Mouse (Mus musculus) myocyte (in vitro differentiated cells): ENCODE results near the gene Pctp. TPM values are rescaled to one million over a fixed set of nuclear protein-coding genes. Genes with fewer than 3 reads are reported as not detected.

ENCODE experiments used
- H3K27me3 ChIP-seq: one replicate; pipeline ENCODE4 v1.6.1; 2011; ENCODE audit not compliant: control insufficient read depth, insufficient read depth, insufficient read length
- H3K36me3 ChIP-seq: one replicate; pipeline ENCODE4 v1.6.1; 2011; ENCODE audit not compliant: control insufficient read depth, insufficient read depth
- H3K4me2 ChIP-seq: one replicate; pipeline ENCODE4 v1.6.1; 2011; ENCODE audit warnings: low read depth, control low read depth
- H3K4me3 ChIP-seq: one replicate; pipeline ENCODE4 v1.5.1; 2011; ENCODE audit warnings: mild to moderate bottlenecking, control low read depth, moderate library complexity
- H3K79me2 ChIP-seq: one replicate; pipeline ENCODE4 v1.6.1; 2011; ENCODE audit not compliant: control insufficient read depth, insufficient read depth
- H3ac ChIP-seq: one replicate; pipeline ENCODE4 v1.6.1; 2011; ENCODE audit not compliant: control insufficient read depth, insufficient read length
- CEBPB ChIP-seq: IDR thresholded peaks from 2 replicates; pipeline ENCODE4 v1.6.1; 2011; ENCODE audit warnings: mild to moderate bottlenecking, moderate library complexity; ENCODE audit not compliant: poor library complexity, insufficient read depth, severe bottlenecking
- E2F4 ChIP-seq: IDR thresholded peaks from one replicate; pipeline ENCODE4 v1.6.1; 2011; ENCODE audit warnings: mild to moderate bottlenecking, control low read depth, moderate library complexity; ENCODE audit not compliant: insufficient read depth
- MAX ChIP-seq: IDR thresholded peaks from one replicate; pipeline ENCODE4 v1.6.1; 2011; ENCODE audit warnings: low read depth, mild to moderate bottlenecking, control low read depth
- MYOD1 ChIP-seq, 3 experiments: IDR thresholded peaks; one replicate each; pipeline ENCODE4 v1.6.1; 2011; ENCODE audit warnings: control low read depth in 2 of 3, low read depth in 2 of 3, mild to moderate bottlenecking in 2 of 3, moderate library complexity in 1 of 3; ENCODE audit not compliant: insufficient read length in 2 of 3, control insufficient read depth in 1 of 3
- MYOG ChIP-seq, 3 experiments: IDR thresholded peaks; one replicate each; pipeline ENCODE4 v1.6.1; 2011; ENCODE audit warnings: control low read depth in 2 of 3, low read depth in 2 of 3, mild to moderate bottlenecking in 2 of 3; ENCODE audit not compliant: insufficient read length in 2 of 3, control insufficient read depth in 1 of 3, insufficient read depth in 1 of 3
- POLR2A ChIP-seq: IDR thresholded peaks from one replicate; pipeline ENCODE4 v1.6.1; 2011; ENCODE audit warnings: low read depth, mild to moderate bottlenecking, control low read depth, moderate library complexity; ENCODE audit not compliant: insufficient read length
- POLR2AphosphoS2 ChIP-seq: IDR thresholded peaks from one replicate; pipeline ENCODE4 v1.6.1; 2011; ENCODE audit warnings: low read depth, control low read depth; ENCODE audit not compliant: insufficient read length
- REST ChIP-seq: IDR thresholded peaks from one replicate; pipeline ENCODE4 v1.6.1; 2011; ENCODE audit warnings: mild to moderate bottlenecking, control low read depth, moderate library complexity; ENCODE audit not compliant: insufficient read depth, insufficient read length
- SRF ChIP-seq: IDR thresholded peaks from one replicate; pipeline ENCODE4 v1.6.1; 2011; ENCODE audit warnings: low read depth; ENCODE audit not compliant: control insufficient read depth, insufficient read length
- TCF12 ChIP-seq: IDR thresholded peaks from one replicate; pipeline ENCODE4 v1.6.1; 2011; ENCODE audit warnings: mild to moderate bottlenecking, control low read depth; ENCODE audit not compliant: poor library complexity, insufficient read depth, severe bottlenecking
- TCF3 ChIP-seq: IDR thresholded peaks from one replicate; pipeline ENCODE4 v1.6.1; 2011; ENCODE audit warnings: low read depth, control low read depth; ENCODE audit not compliant: insufficient read length
- USF1 ChIP-seq: IDR thresholded peaks from one replicate; pipeline ENCODE4 v1.6.1; 2011; ENCODE audit warnings: low read depth, mild to moderate bottlenecking, control low read depth, moderate library complexity
- polyA plus RNA-seq: library from polyadenylated mRNA; unstranded; fragments of >200 nt; fragmentation: generic; extraction: Trizol; gene quantifications from one replicate; pipeline ENCODE4 v1.2.1, GENCODE M21; 2012; ENCODE audit warnings: missing spikeins

Gene Pctp
- 1.1 TPM for polyA plus RNA-seq

DNA sequence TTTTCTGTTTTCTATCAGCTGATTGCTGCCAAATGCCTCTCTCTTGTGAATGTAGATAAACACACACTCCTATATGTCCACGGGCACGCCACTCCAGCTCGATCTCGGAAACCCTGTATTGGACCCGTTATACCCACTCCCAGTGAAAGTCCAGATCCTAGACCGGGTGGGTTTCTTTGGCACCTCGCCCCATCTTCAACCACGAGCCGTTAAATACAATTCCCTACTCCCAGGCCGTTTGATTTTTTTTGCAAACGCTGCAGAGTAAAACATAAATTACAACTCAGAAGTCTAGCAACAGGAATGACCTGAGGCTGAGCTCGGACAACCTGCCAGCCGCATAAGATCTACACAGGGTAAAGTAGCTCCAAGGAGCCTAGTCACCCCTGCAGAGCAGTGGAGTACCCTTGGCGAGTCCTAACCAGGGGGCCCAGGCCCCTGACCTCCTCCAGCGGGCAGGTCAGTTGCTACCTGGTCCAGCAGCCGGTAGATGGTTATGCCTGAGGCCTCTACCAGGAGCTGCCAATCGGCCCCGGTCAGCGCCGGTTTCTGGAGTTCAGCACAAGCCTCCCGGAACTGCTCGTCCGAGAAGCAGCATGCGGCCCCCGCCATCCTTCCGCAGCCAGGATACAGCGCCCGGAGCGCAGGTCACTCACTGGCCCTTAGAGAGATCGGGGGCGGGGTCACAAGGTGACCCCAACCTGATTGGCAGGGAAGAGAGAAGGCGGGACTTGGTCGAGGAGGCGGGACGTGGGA, at the start of gene Pctp:
Gene Pctp (minus strand): TSS at position 664 of the 756 bp plus-strand sequence.
- Histone ChIP-seq H3K4me2 (peak within 1 kb of the TSS; percentile 62), H3K27me3 (no peaks in the 10 kb centered on the region), H3K4me3 (peak within 1 kb of the TSS; percentile 20), H3K79me2 (no peaks in the 10 kb centered on the region), H3ac (no peak within 1 kb of the TSS), H3K36me3 (no peaks in the 10 kb centered on the region)
- TF ChIP-seq MAX (no peak), POLR2A (peak; percentile 37)

DNA sequence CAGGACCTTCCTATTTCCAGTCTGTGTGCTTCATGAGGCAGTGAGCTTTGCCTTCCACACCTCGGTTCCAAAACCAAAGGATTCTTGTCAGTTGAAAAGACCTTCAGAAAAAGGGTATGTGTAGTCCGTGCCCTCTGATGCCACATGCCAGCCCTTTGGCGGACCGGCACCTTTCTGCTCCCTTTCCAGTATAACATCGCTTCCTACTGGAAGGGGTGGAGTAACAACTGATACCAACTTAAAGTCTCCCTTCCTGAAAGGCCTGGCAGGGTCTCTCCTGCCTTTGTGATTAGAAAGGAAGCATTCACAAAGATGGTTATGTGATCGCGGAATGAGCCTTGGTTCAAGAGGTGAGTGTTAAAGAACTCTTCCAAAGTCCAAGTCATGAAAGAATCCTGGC, 47.3 kb upstream of the Pctp start:
- H3K27me3 ChIP-seq: peaks cover 4% of the 10 kb centered on the region
- H3ac ChIP-seq: no peak overlapping the region
- H3K4me3 ChIP-seq: no peak overlapping the region
- H3K36me3 ChIP-seq: no peaks in the 10 kb centered on the region
- no peak for TF ChIP-seq TCF3
- no peak for TF ChIP-seq E2F4
- TF ChIP-seq REST: no peak
- no peak for TF ChIP-seq USF1
- no peak for TF ChIP-seq SRF
- TF ChIP-seq POLR2AphosphoS2: no peak
- TF ChIP-seq CEBPB: no peak
- no peak for TF ChIP-seq POLR2A
- TF ChIP-seq TCF12: no peak
- no peak for TF ChIP-seq MYOD1 (IDR thresholded peaks at IDR 0.05; ENCODE audit: control insufficient read depth in 1 of 3, insufficient read length in 2 of 3, low read depth in 2 of 3)
- TF ChIP-seq MYOG (IDR thresholded peaks at IDR 0.05; ENCODE audit: control insufficient read depth in 1 of 3, insufficient read depth in 1 of 3, insufficient read length in 2 of 3, low read depth in 2 of 3): no peak
- no peak for TF ChIP-seq MAX
- H3K79me2 ChIP-seq: no peaks in the 10 kb centered on the region
- no peak overlapping the region for H3K4me2 ChIP-seq

DNA sequence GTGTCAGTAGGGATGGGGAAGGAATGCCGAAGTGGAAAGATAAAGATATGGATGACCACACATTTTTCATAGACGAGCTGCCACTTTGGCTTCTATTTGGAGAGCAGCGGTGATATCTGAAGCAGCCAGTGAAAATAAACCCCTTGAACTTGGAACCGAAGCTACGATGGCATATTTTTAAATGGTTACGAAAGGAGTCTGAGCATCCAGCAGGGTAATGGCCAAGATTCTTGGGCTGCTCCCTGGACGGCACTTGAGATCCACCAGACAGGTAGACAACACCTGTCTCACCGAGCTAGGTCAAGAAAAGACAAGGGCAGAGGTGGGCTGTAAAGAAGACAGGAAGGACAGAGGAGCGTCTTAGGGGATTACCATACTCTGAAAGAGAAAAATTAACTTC, 44.6 kb upstream of the Pctp start:
- H3K4me2 ChIP-seq: no peak overlapping the region
- no peak overlapping the region for H3K4me3 ChIP-seq
- H3K27me3 ChIP-seq: peaks cover 4% of the 10 kb centered on the region
- H3ac ChIP-seq: no peak overlapping the region
- TF ChIP-seq POLR2A: no peak
- TF ChIP-seq TCF12: no peak
- no peaks in the 10 kb centered on the region for H3K36me3 ChIP-seq
- H3K79me2 ChIP-seq: no peaks in the 10 kb centered on the region

DNA sequence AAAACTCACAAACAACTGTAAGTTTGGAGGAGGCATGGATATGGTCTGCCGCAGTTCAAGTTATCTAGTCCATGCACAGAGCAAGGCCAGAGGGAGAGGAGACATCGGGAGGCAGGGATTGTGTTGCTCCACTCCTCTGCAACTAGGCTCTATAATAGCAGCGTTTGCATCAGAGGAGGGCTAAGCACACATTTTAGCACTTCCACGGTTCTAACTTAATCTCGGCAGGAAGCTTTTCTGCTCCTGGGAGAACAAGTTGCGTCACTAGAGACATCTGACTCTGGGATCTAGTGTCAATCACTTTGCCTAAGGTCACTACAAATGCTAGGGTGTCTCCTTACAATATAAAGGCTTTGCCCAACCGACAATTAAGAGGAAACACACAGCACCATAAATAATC, 43.5 kb upstream of the Pctp start:
- Histone ChIP-seq H3K4me2 (no peak overlapping the region), H3K79me2 (no peaks in the 10 kb centered on the region), H3K4me3 (no peak overlapping the region), H3K27me3 (peaks cover 4% of the 10 kb centered on the region), H3ac (no peak overlapping the region), H3K36me3 (no peaks in the 10 kb centered on the region)
- no peak for TF ChIP-seq REST
- TF ChIP-seq SRF: no peak
- TF ChIP-seq CEBPB: no peak
- TF ChIP-seq USF1: no peak
- no peak for TF ChIP-seq MYOG (IDR thresholded peaks at IDR 0.05; ENCODE audit: control insufficient read depth in 1 of 3, insufficient read depth in 1 of 3, insufficient read length in 2 of 3, low read depth in 2 of 3)
- TF ChIP-seq MAX: no peak
- no peak for TF ChIP-seq TCF3
- no peak for TF ChIP-seq E2F4
- no peak for TF ChIP-seq MYOD1 (IDR thresholded peaks at IDR 0.05; ENCODE audit: control insufficient read depth in 1 of 3, insufficient read length in 2 of 3, low read depth in 2 of 3)
- TF ChIP-seq TCF12: no peak
- no peak for TF ChIP-seq POLR2A
- TF ChIP-seq POLR2AphosphoS2: no peak

DNA sequence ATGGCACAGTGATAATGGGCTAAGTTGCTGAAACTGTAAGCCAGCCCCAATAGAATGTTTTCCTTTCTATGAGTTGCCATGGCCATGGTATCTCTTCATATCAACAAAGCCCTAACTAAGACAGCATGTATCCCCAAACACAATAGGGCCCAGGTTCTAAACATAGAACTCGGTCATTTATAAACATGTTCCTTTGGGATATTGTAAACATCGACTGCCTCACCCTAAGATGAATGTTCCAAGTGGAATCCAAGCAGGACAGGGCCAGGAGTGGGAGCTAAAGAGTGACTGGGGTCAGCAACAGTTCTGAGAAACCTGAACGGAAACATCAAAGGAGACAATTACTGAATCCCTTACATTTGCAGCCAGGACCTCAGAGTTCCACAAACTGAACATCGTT, 41.8 kb upstream of the Pctp start:
- Histone ChIP-seq H3K4me3 (no peak overlapping the region), H3ac (no peak overlapping the region), H3K79me2 (no peaks in the 10 kb centered on the region), H3K27me3 (peaks cover 4% of the 10 kb centered on the region), H3K36me3 (no peaks in the 10 kb centered on the region), H3K4me2 (no peak overlapping the region)
- no peak for TF ChIP-seq USF1
- TF ChIP-seq E2F4: no peak
- no peak for TF ChIP-seq MYOG (IDR thresholded peaks at IDR 0.05; ENCODE audit: control insufficient read depth in 1 of 3, insufficient read depth in 1 of 3, insufficient read length in 2 of 3, low read depth in 2 of 3)
- no peak for TF ChIP-seq CEBPB
- no peak for TF ChIP-seq MAX
- no peak for TF ChIP-seq POLR2AphosphoS2
- no peak for TF ChIP-seq TCF12
